Mouse (Mus musculus) adipocyte (in vitro differentiated cells): ENCODE measurements around the gene Tex14.
"Not testable (repeated sequence)": the region's sequence is repeated elsewhere in the genome, so short reads cannot be mapped to it uniquely, and the experiment has no call there.

Experiments used
- DNase-seq: peaks from one replicate; pipeline ENCODE4 v3.0.0-alpha.2; 2016; ENCODE audit warnings: low spot score

Tex14 gene

GRCm38 (mm10) chr11:87404876-87405275 lies at the start of gene Tex14, which contains the start of gene Rad51c:
Gene Tex14, plus strand, starts transcription at chr11:87405065.
Gene Rad51c, minus strand, starts transcription at chr11:87404954.
- no peak for DNase-seq

GRCm38 (mm10) chr11:87357317-87358300 lies 47.3 kb upstream of the Tex14 start:
- DNase-seq, result no peak

GRCm38 (mm10) chr11:87358331-87359261 lies 46.3 kb upstream of the Tex14 start, which contains the start of gene Ppm1e:
Gene Ppm1e, minus strand, starts transcription at chr11:87359023.
- no peak for DNase-seq

GRCm38 (mm10) chr11:87359262-87359612 lies 45.6 kb upstream of the Tex14 start:
- DNase-seq, result no peak

DNA sequence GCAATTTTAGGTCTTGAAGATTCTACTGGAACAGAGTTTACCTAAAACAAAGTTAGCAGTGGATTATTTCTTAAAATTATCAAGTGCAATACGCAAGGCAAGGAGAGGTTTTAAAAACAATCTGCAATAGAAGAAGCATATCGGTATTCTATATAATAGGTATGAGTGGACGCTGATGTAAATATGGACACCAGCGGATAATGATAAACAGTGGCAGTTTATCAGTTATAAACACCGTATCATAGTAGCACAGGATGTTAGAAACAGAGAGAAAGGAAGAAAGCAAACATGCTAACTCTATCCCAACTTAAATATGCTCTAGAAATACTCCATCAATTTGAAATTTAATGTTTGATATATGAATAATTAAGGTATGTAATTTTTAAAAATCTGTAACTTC lies 39.7 kb upstream of the Tex14 start:
- DNase-seq, result no peak

DNA sequence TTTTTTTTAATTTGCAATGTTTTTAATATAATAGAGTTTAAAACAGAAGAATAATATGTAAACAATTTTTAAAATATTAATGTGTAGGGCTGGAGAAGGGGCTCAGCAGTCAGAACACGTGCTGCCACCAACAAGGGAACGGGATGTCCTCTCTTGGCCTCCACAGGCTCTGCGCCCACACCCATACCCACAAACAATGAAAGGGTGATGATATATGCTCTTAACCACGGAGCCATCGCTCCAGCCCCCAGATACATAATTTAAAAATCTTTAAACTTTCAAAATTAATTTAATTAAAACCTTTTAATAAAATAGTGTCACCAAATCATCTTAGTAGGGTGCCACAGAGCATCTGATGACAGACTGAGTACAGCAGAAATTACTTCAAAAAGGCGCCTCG lies 37.8 kb upstream of the Tex14 start:
- no peak for DNase-seq

GRCm38 (mm10) chr11:87367865-87368580 lies 36.8 kb upstream of the Tex14 start:
- DNase-seq, result no peak

DNA sequence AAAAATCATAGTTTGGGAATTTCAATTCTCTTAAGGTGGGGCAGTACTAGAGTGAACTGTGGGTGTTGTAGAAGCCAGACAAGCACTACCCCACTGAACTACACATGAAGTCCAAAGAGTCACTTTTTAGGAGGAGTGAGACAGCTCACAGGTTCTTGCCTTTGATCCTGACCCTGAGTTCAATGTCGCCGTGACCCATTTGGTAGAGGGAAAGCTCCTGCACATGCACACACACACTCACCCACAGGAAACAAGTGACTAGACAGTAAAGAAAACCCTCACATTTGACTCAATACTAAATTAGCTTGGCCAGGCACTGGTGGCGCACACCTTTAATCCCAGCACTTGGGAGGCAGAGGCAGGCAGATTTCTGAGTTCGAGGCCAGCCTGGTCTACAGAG lies 20.3 kb upstream of the Tex14 start:
- DNase-seq, result no peak

GRCm38 (mm10) chr11:87385676-87386075 lies 19.2 kb upstream of the Tex14 start:
- DNase-seq, result no peak

GRCm38 (mm10) chr11:87393855-87394254 lies 11.0 kb upstream of the Tex14 start:
- peak; percentile 67 for DNase-seq

- DNase-seq, result no peak
These were observed 6.5 kb upstream of the Tex14 start for GRCm38 (mm10) chr11:87398402-87398801.

- peak; percentile 95 for DNase-seq
These were observed 583 bp upstream of the Tex14 start for GRCm38 (mm10) chr11:87404111-87404853.

DNA sequence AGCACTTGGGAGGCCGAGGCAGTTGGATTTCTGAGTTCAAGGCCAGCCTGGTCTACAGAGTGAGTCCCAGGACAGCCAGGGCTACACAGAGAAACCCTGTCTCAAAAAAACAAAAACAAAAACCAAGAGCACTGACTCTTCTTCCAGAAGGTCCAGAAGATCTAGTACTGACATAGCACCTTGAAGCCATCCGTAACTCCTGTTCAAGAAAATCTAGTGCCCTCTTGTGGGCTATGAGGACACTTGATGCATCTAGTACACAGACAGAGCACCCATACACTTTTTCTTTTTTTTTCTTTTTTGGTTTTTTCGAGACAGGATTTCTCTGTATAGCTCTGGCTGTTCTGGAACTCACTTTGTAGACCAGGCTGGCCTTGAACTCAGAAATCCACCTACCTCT lies 8.5 kb downstream of the Tex14 start:
- DNase-seq, result not testable (repeated sequence)

DNA sequence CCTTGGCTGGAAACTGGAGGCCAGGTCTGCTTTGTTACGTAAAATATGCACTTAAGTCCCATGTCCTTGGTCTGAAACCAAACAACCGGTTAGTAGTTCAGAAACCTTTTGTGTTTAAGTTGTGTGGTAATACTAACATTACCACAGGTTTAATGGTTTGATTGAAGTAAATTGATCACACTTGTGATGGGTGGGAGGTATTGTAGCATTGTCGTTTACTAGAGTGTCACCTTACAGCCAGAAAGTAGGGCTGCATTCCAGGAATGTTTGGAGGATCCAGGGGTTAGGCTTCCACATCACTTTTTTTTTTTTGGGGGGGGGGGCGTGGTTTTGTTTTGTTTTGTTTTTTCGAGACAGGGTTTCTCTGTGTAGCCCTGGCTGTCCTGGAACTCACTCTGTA lies 11.3 kb downstream of the Tex14 start:
- DNase-seq, result no peak

- no peak for DNase-seq
These were observed 16.0 kb downstream of the Tex14 start for GRCm38 (mm10) chr11:87420861-87421260.

- peak; percentile 35 for DNase-seq
These were observed 16.9 kb downstream of the Tex14 start for GRCm38 (mm10) chr11:87421760-87422201.

DNA sequence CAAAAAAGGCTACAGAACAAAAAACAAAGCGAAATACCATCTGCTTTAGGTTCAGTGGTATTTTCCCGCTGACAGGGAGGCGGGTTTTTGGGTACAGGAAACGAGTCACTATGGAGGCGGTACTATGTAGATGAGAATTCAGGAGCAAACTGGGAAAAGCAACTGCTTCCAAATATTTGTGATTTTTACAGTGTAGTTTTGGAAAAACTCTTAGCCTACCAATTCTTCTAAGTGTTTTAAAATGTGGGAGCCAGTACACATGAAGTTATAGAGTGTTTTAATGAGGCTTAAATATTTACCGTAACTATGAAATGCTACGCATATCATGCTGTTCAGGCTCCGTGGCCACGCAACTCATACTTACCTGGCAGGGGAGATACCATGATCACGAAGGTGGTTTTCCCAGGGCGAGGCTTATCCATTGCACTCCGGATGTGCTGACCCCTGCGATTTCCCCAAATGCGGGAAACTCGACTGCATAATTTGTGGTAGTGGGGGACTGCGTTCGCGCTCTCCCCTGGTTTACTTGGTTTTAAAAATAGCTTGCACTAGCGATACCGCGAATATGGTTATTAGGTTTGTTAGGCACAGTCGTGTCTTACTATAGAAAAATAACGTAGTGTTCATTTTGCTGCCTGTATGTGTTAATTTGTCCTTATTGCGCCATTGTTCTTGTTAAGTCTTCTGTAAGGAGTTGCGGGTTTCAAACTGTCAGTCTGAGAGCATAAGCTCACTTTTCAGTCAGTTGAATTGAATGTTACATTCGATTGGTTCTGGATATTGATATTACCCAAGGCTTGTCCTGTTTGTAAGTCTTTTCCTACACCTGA lies 17.9 kb downstream of the Tex14 start:
- peak; percentile 92 for DNase-seq

DNA sequence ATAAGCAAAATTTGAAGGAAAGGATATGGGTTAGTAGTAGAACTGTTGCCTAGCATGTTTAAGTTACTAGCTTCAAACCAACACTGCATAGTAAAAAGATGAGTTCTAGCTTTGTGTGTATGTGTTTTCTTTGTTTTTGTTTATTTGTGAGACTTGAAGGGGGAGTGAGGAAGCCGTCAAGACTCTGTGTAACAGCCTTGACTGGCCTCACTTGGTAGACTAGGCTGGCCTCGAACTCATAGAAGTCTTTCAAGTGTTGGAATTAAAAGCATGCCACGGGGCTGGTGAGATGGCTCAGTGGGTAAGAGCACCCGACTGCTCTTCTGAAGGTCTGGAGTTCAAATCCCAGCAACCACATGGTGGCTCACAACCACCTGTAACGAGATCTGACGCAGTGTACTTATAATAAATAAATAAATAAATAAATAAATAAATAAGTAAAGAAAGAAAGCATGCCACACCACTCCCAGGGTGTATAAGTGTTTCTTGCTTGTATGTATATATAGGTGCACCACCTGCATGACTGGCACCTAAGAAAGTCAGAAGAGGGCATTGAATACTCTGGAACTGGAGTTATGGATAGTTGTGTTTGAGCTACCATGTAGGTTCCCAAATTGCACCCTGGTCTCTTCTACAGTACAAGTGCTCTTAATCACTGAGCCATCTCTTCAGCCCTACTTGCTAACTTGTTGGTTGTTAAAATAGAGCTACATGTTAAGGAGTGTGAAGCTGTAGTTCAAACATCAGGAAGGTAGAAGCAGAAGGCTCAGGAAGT lies 18.9 kb downstream of the Tex14 start:
- no peak for DNase-seq

DNA sequence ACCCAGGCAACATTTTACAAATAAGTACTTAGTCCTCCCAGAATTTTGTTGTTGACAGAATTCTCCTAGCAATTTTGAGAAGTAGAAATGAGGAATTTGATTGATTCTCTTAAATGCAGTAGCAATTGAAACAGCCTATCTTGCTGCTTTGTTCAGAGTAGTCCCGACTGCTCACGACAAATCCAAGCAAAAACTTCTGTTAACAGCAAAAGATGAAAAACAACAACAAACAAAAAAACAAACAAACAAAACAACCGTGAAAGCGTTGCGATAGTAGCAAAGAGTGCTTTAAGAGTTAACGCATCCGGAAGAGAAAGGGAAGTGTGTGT lies 21.2 kb downstream of the Tex14 start:
- DNase-seq, result no peak
